Mouse (Mus musculus) gastrocnemius, adult 8-10 months (tissue): ENCODE results near the gene Slmap. TPM values are rescaled to one million over a fixed set of nuclear protein-coding genes. Genes with fewer than 3 reads are reported as not detected.
"Not testable (repeated sequence)": the region's sequence is repeated elsewhere in the genome, so short reads cannot be mapped to it uniquely, and the experiment has no call there.

Experiments used
- DNase-seq, 2 experiments: peaks; one replicate each; pipeline ENCODE4 v3.0.0; 2022; ENCODE audit warnings: low spot score in 2 of 2
- total RNA-seq, 4 experiments: library from RNA; stranded (reverse); gene quantifications; 2 replicates each; pipeline ENCODE4 v1.2.4; 2022

Gene Slmap
- total RNA-seq, 4 experiments from 2014 or later: 72.9 to 88.9 (median 79.3) TPM

DNA sequence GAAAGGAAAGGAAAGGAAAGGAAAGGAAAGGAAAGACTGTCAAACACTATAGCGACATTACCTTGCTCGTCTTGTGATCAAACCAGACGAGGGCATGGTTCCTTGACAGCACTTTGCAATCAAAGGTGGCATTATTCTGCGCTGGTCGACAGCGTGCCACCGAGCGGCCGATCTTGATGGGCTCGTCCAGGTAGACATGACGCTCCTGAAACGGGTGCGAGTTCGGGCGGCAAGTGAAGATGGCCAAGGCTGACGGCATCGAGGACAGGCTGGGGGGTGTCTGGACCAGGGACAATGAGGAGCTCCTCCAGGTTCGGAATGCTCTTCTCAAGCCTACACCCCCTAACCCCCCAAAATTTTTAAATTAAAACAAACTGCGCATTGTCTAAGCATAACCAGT lies 1.5 kb downstream of the Slmap start:
- DNase-seq: no peak

DNA sequence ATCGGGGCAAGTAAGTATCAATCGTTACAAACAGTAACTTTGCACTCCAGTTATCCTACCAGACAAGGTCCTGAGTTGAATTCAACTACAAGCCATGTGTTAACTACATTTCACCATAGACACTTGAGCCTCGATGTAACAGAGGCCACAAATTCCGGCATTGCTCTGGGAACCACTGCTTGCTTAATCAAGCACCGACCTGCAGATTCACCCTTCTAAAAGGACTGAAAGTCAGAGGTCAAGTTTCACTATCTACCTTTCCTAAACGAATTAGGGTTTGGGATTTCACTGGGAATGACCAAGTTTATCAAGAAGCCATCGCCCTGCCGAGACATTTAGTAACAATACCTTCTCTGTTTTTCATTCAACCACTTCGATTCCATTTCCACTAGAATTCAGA lies 2.0 kb downstream of the Slmap start:
- no peak for DNase-seq

DNA sequence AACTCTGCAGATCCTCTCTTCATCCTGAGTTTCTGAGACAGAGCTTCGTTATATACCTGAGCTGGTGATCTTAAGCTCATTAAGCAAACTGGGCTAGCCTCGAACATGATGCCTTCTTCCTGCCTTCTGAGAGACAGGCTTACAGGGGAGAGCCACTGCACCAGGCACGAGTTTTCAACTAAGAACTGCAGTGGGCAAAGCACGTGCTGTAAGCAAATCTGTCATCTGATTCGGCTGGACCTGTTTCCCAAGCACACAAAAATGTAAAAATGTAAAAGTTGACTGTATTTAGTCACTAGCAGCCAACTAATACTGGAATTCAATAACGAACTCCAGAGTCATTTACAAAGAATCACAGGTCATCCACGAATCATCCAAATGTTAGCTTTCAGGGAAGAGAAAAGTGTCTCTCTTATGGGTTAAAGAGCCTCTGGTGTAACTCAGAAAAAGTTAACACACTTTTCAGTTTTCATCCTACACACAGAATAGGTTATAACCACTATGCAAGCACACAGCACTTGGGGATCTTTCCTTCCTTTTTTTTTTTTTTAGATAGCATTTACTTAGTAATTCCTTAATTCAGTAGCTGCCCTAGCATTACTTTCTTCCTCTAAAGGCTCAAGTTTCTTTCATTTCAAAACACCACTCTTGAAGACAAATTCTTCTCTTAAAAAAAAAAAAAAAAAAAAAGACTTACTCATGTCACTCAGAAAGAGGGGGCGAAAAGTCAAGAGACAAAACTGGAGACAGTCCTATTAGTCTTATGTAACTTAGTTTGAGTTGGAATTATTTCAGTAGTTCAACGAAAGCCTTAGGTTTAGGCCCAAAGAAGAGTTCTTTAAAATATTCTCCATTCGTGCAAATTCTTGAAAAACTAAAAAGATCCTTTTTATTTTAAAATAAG lies 3.1 kb downstream of the Slmap start:
- DNase-seq: no peak

DNA sequence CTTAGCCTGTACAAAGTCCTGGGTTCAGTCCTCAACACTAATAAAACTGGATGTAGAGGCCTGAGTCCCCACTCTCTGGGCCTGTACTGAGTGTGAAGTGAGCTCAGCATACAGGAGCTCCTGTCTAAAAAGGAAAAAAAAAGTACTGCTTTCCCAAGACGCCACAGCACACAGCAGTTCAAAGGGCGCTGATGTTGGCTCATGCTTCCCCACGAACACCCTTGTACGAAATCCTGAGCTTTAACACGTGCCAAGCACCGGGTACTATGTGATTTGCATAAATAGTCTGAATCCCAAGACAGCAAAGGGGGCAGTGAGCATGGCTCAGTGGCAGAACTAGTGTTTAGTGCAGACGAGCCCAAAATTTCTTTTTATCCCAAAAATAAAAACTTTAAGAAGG lies 4.4 kb downstream of the Slmap start:
- no peak for DNase-seq

DNA sequence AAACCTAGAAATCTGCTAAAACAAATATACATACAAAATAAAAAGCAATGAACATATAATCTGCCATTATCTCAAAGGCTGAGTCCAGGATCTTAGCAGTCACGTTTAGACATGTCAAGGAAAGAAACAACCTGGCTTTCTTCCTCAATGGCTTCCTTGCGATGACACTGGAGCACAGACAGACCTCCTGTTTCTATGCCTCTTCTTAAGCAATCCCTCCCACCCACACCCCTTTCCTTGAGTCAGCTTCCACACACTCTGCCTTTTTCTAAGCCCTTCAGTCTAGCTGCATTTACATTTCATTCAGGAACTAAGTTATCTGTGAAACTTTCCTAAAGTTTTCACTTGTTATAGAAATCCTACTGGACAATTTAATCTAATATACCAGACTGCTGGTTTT lies 6.4 kb downstream of the Slmap start:
- no peak for DNase-seq

DNA sequence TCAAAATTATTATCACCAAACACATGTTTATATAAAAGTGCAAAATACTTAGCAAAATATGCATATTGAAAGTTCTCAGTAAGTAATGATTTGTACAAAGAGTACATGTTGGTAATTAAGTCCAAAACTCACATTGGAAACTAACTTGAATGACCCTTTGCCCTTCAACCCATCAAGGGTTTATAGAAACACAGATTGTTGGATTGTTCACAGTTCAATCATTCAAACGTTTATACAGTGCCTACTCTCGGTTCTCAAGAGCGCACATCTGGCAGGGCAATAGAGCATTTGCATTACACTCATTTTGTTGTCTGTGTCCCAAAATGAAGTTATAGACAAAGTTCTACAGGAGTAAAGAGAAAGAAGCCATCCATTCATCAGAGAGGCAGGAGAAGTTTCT lies 8.8 kb downstream of the Slmap start:
- DNase-seq: no peak

DNA sequence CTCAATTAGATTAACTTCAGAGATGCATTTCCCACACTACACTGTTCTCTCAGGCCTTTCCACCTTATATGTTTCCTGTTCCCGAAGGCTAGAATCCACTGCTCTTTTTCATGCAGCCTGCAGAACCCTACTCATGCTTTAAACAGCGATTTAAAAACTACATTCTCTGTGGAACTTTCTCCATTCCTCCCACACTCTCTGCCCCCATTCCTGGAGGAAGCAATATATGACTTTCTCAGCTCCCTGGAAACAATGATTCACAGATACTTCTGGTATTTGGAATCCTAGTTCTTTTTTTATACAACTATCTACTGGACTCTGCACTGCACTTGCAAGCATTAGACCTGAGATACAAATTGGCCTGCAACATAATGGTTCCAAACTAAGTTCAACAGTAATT lies 11.6 kb downstream of the Slmap start:
- DNase-seq: no peak

DNA sequence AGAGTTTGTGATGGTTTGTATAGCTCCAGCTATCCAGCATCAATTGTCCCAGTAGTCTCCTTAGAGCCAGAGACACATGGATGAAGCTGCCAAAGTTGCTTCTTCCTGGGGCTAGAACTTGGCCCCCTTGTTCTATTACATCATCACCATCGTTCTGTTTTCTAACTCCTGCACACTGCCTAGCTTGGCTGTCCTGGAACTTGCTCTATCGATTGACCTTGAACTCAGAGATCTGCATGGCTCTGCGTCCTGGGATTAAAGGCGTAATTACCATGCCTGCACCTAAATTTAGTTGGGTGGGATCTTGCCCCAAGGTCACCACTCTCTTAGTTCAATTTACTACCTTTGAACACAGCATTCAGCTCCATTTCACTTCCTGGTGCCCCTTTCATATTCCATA lies 14.9 kb downstream of the Slmap start:
- no peak for DNase-seq

DNA sequence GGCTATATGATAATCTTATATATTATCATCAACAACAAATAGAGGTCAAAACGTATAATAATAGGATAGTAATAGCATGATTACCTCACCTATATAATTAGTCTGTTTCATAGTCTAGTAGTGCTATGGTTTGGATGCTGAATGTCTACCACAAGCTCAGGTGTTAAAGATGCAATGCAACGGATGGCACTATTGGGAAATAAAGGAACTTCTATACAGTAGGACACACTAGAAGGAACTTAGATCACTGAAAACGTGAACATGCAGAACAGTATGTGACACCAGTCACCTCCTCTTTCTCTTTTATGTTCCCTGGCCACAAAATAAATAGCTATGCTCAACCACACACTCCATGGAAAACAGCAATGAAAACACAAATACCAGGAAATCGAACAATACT lies 16.9 kb downstream of the Slmap start:
- no peak for DNase-seq

DNA sequence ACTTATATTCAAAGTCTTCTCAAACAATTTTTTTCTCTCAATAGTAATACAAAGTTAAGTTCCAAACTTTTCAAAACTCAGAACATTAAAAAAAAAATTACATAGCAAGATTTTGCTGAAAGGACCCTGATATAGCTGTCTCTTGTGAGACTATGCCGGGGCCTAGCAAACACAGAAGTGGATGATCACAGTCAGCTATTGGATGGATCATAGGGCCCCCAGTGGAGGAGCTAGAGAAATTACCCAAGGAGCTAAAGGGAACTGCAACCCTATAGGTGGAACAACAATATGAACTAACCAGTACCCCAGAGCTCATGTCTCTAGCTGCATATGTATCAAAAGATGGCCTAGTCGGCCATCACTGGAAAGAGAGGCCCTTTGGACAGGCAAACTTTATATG lies 18.5 kb downstream of the Slmap start:
- DNase-seq: not testable (repeated sequence)

DNA sequence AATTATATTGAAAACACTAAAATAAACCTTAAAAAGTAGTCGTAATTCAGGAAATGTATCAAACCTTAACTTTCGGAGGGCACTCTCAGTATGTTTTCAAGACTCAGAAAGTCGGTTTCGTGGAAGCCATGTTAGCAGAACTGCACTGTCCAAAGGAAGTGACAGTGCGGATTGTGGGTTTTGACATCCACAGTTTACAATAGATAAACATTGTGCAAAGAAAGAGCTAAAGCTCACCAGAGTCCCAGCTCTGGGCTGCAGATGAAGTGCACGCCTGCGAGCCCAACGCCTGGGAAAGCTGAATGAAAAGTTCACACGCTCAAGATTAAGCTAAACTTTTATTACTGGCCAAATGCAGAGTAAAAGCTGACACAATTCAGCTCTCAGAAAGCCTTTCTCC lies 18.9 kb downstream of the Slmap start:
- no peak for DNase-seq

DNA sequence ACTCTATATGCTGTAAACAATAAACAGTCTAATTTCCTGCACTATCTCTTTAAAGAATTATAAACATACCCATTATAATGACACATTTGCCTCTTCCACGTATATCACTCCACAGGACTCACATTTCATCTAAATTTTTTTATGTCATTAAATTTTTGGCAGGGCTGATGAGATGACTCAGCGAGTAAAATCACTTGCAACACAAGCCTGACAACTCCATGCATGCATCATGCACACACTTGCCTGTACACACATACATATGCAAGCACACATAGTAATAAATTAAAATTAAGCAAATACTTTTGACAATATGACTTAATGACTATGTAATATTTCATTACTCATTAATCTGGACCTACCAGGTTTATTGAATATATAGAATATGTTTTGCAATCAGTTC lies 24.2 kb downstream of the Slmap start:
- no peak for DNase-seq

DNA sequence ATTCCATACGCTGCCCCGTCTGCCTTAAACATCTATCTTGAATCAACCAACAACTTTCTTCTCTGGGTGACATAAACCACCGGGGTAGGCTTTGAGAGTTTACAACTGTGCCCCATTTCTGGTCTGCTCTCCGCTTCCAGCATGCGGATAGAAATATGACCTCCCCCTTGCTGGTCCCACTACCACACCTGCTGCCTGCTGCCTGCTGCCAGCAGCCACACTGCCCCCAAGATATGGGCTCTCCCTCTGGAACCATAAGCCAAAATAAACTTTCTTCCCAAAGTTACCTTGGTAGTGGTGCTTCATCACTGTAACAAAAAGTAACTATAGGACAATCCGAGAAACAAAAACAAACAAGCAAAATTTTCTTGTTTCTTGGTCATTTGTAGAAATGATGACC lies 26.6 kb downstream of the Slmap start:
- DNase-seq: no peak

DNA sequence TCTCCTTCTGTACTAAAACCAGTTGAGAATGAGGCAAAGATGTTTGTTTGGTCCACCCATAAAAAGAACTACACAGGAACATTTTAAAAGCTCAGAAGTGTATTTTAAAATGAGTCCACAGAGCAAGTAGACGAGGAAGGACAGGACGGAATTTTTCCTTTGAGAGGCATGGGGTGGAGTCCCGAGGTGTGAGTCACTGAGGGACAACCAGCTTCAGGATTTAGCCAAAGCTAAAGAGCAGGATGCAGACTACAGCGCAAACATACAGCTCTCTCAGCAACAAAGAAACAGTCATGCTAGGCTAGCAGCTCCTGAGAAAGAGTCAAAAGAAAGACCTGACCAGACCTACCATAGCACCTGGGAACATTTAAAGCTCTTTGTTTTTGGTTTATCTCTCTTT lies 27.4 kb downstream of the Slmap start:
- DNase-seq: no peak

DNA sequence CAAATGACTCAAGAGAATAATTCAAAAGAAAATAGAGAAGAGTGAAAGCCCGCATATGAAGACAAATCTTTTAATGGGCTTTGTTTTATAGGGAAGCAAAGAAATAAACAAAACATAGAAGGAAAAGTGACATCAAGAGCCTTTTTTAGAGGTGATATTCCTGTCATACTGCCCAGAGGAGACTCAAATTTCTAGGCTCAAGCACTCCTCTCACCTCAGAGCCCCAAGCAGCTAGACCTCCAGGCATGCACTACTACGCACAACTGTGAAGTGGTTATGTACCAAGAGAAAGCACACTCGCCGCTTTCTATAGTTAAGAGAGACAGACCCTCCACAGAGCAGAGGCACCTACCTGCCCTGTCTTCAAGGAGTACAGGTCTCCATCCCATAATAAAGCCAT lies 30.2 kb downstream of the Slmap start:
- DNase-seq: no peak

DNA sequence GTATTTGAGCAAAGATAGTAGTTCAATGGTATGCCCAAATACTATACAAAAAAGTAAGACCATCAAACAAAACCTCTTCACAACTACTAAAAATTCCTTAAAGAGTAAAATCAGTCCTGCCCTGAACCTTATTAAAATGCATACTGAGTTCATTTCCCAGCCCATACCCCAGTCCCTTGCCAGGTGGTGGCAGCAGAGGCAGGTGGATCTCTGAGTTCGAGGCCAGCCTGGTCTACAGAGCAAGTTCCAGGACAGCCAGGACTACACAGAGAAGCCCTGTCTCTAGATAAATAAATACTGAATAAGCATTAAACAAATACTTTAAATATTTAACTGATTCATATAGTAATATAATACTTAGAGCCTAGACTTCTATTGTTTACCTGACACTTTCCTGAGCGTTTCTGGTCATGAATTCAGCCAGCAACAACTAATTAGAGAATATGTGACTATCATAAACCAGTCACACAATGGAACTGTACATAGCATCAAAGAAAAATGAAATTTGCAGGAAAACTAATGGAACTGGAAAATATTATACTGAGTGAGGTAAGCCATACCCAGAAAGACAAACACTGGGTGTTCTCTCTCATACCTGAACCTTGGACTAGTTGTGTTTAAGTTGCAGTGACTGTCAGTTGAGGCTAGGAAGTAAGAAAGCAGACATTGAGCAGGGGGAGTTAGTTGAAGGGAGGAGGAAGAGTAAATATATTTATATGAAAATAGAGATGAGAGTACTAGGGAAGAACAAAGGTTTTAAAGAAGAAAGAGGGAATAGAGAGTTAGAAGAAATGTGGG lies 34.4 kb downstream of the Slmap start:
- no peak for DNase-seq

DNA sequence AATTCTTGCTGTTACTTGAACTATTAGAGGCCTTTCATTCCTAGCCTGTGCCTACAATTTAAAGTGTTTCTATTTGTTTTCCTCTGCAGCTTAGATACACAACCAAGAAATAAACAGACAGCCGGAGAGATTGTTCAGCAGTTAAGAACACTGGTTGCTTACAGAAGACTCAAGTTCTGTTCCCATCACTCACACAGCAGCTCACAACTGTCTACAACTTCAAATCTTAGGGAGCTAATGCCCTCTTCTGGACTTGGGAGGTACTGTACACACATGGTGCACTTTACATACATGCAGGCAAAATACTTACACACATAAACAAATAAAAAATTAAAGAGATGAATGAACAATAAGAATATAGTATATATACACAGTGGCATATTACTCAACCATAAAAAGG lies 39.7 kb downstream of the Slmap start:
- no peak for DNase-seq

DNA sequence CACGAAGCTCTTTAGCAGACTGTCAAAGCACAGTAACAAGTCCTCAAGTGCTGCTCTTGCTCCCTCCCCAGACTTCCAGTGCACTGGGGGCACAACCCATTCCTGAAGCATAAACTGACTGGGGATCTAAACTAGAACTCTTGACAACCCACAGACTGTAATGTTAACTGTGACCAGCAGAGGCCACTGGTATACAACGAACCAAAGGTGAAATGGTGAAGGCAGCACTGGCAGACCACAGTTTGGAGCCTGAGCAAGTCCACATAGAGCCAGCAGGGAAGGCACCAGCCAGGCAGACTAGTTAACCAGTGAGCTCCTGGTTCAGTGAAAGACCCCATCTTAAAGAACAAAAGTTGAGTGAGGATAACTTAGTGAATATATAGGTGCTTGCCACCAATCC lies 43.6 kb downstream of the Slmap start:
- peak; percentile 41 to 49 for DNase-seq

DNA sequence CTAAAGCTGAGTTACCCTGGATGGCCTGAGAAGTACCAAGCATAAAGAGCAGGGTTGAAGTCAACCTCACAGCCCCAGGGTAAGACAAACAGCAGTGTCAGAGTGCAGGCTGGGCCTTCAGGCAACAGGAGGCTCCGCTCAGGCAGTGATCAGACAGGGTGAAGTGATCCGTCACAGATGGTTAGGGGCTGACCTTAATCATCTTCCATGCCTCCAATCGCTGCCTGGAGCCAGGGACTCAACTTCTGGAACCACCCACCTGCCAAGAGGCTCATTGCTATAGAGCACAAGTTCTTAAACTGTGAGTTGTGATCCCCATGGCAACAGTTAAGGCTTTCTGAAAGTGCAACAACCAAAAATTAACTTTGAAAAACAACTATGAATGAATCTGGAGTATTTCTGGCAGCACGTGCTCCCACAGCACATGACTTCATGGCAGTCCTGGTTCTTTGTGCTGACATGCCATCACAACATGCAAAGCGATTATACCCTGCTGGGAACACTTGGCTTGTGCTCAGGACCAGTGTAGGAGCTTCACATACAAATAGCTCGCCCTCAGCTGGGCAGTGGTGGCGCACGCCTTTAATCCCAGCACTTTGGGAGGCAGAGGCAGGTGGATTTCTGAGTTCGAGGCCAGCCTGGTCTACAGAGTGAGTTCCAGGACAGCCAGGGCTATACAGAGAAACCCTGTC lies 46.3 kb downstream of the Slmap start:
- DNase-seq: no peak

DNA sequence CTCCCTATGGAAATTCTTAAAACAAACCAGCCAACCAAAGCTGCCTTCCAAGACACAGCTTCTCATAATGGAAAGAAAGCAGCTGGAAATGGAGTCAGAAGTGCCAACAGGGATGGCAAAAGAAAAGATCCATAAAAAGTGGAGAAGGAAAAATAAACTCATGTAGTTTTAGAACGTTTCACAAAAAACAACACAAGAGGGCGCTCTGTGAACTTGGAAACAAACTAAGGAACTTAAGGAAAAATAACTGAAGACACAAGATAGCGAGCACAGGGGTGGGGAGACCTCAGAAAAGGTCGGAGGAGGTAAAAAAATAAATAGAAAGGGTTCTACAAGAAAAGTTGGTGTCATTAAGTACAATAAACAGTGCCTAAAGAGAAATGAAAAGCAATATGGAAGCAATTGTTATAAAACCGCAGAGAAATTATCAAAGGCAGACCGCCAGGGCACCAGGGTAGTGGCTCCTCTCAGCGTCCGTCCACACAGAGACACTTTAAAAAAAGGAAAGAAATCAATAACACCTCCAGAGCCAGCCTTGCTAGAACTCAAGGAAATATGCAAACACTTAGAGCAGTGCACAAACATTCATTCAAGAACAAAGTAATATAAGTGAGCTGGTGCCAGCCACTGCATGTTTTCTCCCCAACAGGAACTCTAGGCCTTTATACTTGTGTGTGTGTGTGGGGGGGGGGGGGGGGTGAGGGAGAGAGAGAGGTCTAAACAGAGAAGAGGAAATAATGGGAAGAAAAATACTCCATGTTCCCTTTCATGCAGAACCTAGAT lies 48.1 kb downstream of the Slmap start:
- no peak for DNase-seq

DNA sequence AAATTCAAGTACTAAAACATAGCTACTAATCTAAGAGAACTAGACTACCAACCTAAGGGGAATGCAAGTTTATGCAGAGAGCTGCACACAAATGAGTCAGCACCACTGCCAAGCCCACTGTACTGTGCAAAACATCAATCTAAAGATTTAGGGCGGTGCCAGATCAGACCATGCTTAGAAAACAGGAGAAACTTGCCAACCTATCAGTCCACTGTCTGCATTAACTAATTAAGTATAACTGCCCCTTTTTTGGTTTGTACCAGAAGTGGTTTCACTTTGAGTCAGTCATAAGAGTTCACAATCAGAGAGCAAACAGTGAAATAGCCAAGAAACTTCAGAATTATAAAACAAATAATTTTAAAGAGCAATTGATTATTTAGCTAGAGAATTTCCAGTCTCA lies 53.3 kb downstream of the Slmap start:
- no peak for DNase-seq
